Mouse (Mus musculus): ENCODE data around the gene Cebpe. TPM values are rescaled to one million over a fixed set of nuclear protein-coding genes. Genes with fewer than 3 reads are reported as not detected.

Gene Cebpe
- polyA plus RNA-seq, 1 experiment = not detected

- TF ChIP-seq CTCF (IDR thresholded peaks at IDR 0.05; ENCODE audit: borderline replicate concordance, insufficient read depth, low read length) (no peak), POLR2A (IDR thresholded peaks at IDR 0.05; ENCODE audit: low read depth, low read length) (no peak; the same call in 1 of the 2 replicates)
- Histone ChIP-seq H3K4me1 (ENCODE audit: control insufficient read depth, insufficient read depth, low read length) (peaks cover 4% of the 10 kb centered on the region), H3K4me3 (ENCODE audit: insufficient read depth, low read length) (peak within 1 kb of the TSS; percentile 82)
Measured at GRCm38 (mm10) chr14:54686063-54686521, 25.9 kb downstream of the Cebpe start, which contains the start of gene 1700123O20Rik. 1700123O20Rik (plus strand) TSS chr14:54686216.

GRCm38 (mm10) chr14:54685471-54685870 is 26.5 kb downstream of the Cebpe start:
- Histone ChIP-seq H3K4me1 (ENCODE audit: control insufficient read depth, insufficient read depth, low read length) (peaks cover 4% of the 10 kb centered on the region), H3K27ac (ENCODE audit: insufficient read depth, low read length) (peak overlapping the region; percentile 15; the same call in 1 of the 2 replicates), H3K4me3 (ENCODE audit: insufficient read depth, low read length) (peak overlapping the region; percentile 82)
- TF ChIP-seq POLR2A (IDR thresholded peaks at IDR 0.05; ENCODE audit: low read depth, low read length) (no peak), CTCF (IDR thresholded peaks at IDR 0.05; ENCODE audit: borderline replicate concordance, insufficient read depth, low read length) (no peak)

More at GRCm38 (mm10) chr14:54686063-54686521, 25.9 kb downstream of the Cebpe start, which contains the start of gene 1700123O20Rik:
- peak within 1 kb of the TSS; percentile 99 for H3K27ac ChIP-seq (ENCODE audit: insufficient read depth, low read length)

GRCm38 (mm10) chr14:54682396-54682795 is 29.6 kb downstream of the Cebpe start:
- H3K4me1 ChIP-seq (ENCODE audit: control insufficient read depth, insufficient read depth, low read length) = no peaks in the 10 kb centered on the region
- H3K27ac ChIP-seq (ENCODE audit: insufficient read depth, low read length) = no peak overlapping the region
- TF ChIP-seq POLR2A (IDR thresholded peaks at IDR 0.05; ENCODE audit: low read depth, low read length) = no peak
- no peak for TF ChIP-seq CTCF (IDR thresholded peaks at IDR 0.05; ENCODE audit: borderline replicate concordance, insufficient read depth, low read length)
- H3K4me3 ChIP-seq (ENCODE audit: insufficient read depth, low read length) = no peak overlapping the region

- no peak for TF ChIP-seq CTCF (IDR thresholded peaks at IDR 0.05; ENCODE audit: borderline replicate concordance, insufficient read depth, low read length)
- TF ChIP-seq POLR2A (IDR thresholded peaks at IDR 0.05; ENCODE audit: low read depth, low read length) = no peak
- Histone ChIP-seq H3K4me1 (ENCODE audit: control insufficient read depth, insufficient read depth, low read length) (no peaks in the 10 kb centered on the region), H3K27ac (ENCODE audit: insufficient read depth, low read length) (no peak overlapping the region), H3K4me3 (ENCODE audit: insufficient read depth, low read length) (no peak overlapping the region)
Measured at GRCm38 (mm10) chr14:54678657-54679304, 33.2 kb downstream of the Cebpe start.

- TF ChIP-seq CTCF (IDR thresholded peaks at IDR 0.05; ENCODE audit: borderline replicate concordance, insufficient read depth, low read length) (no peak), POLR2A (IDR thresholded peaks at IDR 0.05; ENCODE audit: low read depth, low read length) (no peak)
- no peak overlapping the region for H3K4me3 ChIP-seq (ENCODE audit: insufficient read depth, low read length)
- no peaks in the 10 kb centered on the region for H3K4me1 ChIP-seq (ENCODE audit: control insufficient read depth, insufficient read depth, low read length)
- no peak overlapping the region for H3K27ac ChIP-seq (ENCODE audit: insufficient read depth, low read length)
Measured at GRCm38 (mm10) chr14:54676290-54676689, 35.7 kb downstream of the Cebpe start.

- no peak for TF ChIP-seq CTCF (IDR thresholded peaks at IDR 0.05; ENCODE audit: borderline replicate concordance, insufficient read depth, low read length)
- TF ChIP-seq POLR2A (IDR thresholded peaks at IDR 0.05; ENCODE audit: low read depth, low read length) = no peak
- H3K4me1 ChIP-seq (ENCODE audit: control insufficient read depth, insufficient read depth, low read length) = no peaks in the 10 kb centered on the region
- H3K4me3 ChIP-seq (ENCODE audit: insufficient read depth, low read length) = no peak overlapping the region
- no peak overlapping the region for H3K27ac ChIP-seq (ENCODE audit: insufficient read depth, low read length)
Measured at GRCm38 (mm10) chr14:54674317-54674716, 37.7 kb downstream of the Cebpe start.

- TF ChIP-seq POLR2A (IDR thresholded peaks at IDR 0.05; ENCODE audit: low read depth, low read length) (no peak), CTCF (IDR thresholded peaks at IDR 0.05; ENCODE audit: borderline replicate concordance, insufficient read depth, low read length) (peak; percentile 29; the same call in 1 of the 2 replicates)
- Histone ChIP-seq H3K27ac (ENCODE audit: insufficient read depth, low read length) (no peak overlapping the region), H3K4me1 (ENCODE audit: control insufficient read depth, insufficient read depth, low read length) (no peaks in the 10 kb centered on the region), H3K4me3 (ENCODE audit: insufficient read depth, low read length) (no peak overlapping the region)
Measured at GRCm38 (mm10) chr14:54669381-54669780, 42.6 kb downstream of the Cebpe start.

GRCm38 (mm10) chr14:54664477-54665222 is 47.3 kb downstream of the Cebpe start:
- H3K27ac ChIP-seq (ENCODE audit: insufficient read depth, low read length) = no peak overlapping the region
- TF ChIP-seq POLR2A (IDR thresholded peaks at IDR 0.05; ENCODE audit: low read depth, low read length) (no peak), CTCF (IDR thresholded peaks at IDR 0.05; ENCODE audit: borderline replicate concordance, insufficient read depth, low read length) (no peak)
- no peaks in the 10 kb centered on the region for H3K4me1 ChIP-seq (ENCODE audit: control insufficient read depth, insufficient read depth, low read length)
- H3K4me3 ChIP-seq (ENCODE audit: insufficient read depth, low read length) = no peak overlapping the region

Other genes with a start within 250 kb of the Cebpe start
- gene Lrp10, start 248.0 kb downstream of the Cebpe start, polyA plus RNA-seq (2011; ENCODE audit: insufficient read length, low read depth, missing spikeins) = 85.6 and 98.2 TPM in 2 replicates
- gene Rem2, start 236.1 kb downstream of the Cebpe start, polyA plus RNA-seq (2011; ENCODE audit: insufficient read length, low read depth, missing spikeins) = 0.94 TPM in 1 of 2 replicates, not detected in the other
- gene Prmt5, start 194.6 kb downstream of the Cebpe start, polyA plus RNA-seq (2011; ENCODE audit: insufficient read length, low read depth, missing spikeins) = 54.8 and 60.4 TPM in 2 replicates
- 21.4 and 33.1 TPM in 2 replicates for gene Haus4, start 157.6 kb downstream of the Cebpe start, polyA plus RNA-seq (2011; ENCODE audit: insufficient read length, low read depth, missing spikeins)
- 39.4 and 44.3 TPM in 2 replicates for gene Ajuba, start 134.6 kb downstream of the Cebpe start, polyA plus RNA-seq (2011; ENCODE audit: insufficient read length, low read depth, missing spikeins)
- gene 4931414P19Rik, start 106.2 kb downstream of the Cebpe start, polyA plus RNA-seq (2011; ENCODE audit: insufficient read length, low read depth, missing spikeins) = 3.6 and 4.8 TPM in 2 replicates
- gene Psmb5, start 94.2 kb downstream of the Cebpe start, polyA plus RNA-seq (2011; ENCODE audit: insufficient read length, low read depth, missing spikeins) = 147 and 178 TPM in 2 replicates
- gene Psmb11, start 90.7 kb downstream of the Cebpe start, polyA plus RNA-seq (2011; ENCODE audit: insufficient read length, low read depth, missing spikeins) = not detected in 2 replicates
- not detected in 2 replicates for gene Gm17606, start 71.2 kb downstream of the Cebpe start, polyA plus RNA-seq (2011; ENCODE audit: insufficient read length, low read depth, missing spikeins)
- gene Cdh24, start 70.8 kb downstream of the Cebpe start, polyA plus RNA-seq (2011; ENCODE audit: insufficient read length, low read depth, missing spikeins) = 3.4 and 5.3 TPM in 2 replicates
- gene 1700123O20Rik, start 26.0 kb downstream of the Cebpe start, polyA plus RNA-seq (2011; ENCODE audit: insufficient read length, low read depth, missing spikeins) = 51.6 and 58.9 TPM in 2 replicates
- gene Acin1, start 25.2 kb downstream of the Cebpe start, polyA plus RNA-seq (2011; ENCODE audit: insufficient read length, low read depth, missing spikeins) = 184 and 243 TPM in 2 replicates
- gene Gm29776, start 13.3 kb downstream of the Cebpe start, polyA plus RNA-seq (2011; ENCODE audit: insufficient read length, low read depth, missing spikeins) = not detected in 2 replicates
- gene Slc7a8, start 69.8 kb upstream of the Cebpe start, polyA plus RNA-seq (2011; ENCODE audit: insufficient read length, low read depth, missing spikeins) = 0.47 and 2.0 TPM in 2 replicates
- gene Rnf212b, start 102.0 kb upstream of the Cebpe start, polyA plus RNA-seq (2011; ENCODE audit: insufficient read length, low read depth, missing spikeins) = not detected in 2 replicates
- gene Homez, start 158.8 kb upstream of the Cebpe start, polyA plus RNA-seq (2011; ENCODE audit: insufficient read length, low read depth, missing spikeins) = 5.4 and 6.9 TPM in 2 replicates
- gene Ppp1r3e, start 165.4 kb upstream of the Cebpe start, polyA plus RNA-seq (2011; ENCODE audit: insufficient read length, low read depth, missing spikeins) = 8.4 and 10.9 TPM in 2 replicates
- gene Bcl2l2, start 171.2 kb upstream of the Cebpe start, polyA plus RNA-seq (2011; ENCODE audit: insufficient read length, low read depth, missing spikeins) = 48.3 and 53.1 TPM in 2 replicates
- not detected in 2 replicates for gene Gm20521, start 171.3 kb upstream of the Cebpe start, polyA plus RNA-seq (2011; ENCODE audit: insufficient read length, low read depth, missing spikeins)
- 168 and 172 TPM in 2 replicates for gene Pabpn1, start 180.3 kb upstream of the Cebpe start, polyA plus RNA-seq (2011; ENCODE audit: insufficient read length, low read depth, missing spikeins)
- 17.7 and 20.9 TPM in 2 replicates for gene Slc22a17, start 201.0 kb upstream of the Cebpe start, polyA plus RNA-seq (2011; ENCODE audit: insufficient read length, low read depth, missing spikeins)
- gene Efs, start 214.0 kb upstream of the Cebpe start, polyA plus RNA-seq (2011; ENCODE audit: insufficient read length, low read depth, missing spikeins) = 17.5 and 26.9 TPM in 2 replicates
- not detected in 2 replicates for gene Il25, start 220.5 kb upstream of the Cebpe start, polyA plus RNA-seq (2011; ENCODE audit: insufficient read length, low read depth, missing spikeins)
- not detected in 2 replicates for gene Cmtm5, start 224.1 kb upstream of the Cebpe start, polyA plus RNA-seq (2011; ENCODE audit: insufficient read length, low read depth, missing spikeins)

All from embryonic fibroblast, embryonic 13.5 days (primary cell).